Mouse (Mus musculus): ENCODE measurements around the gene Gm10961. TPM values are rescaled to one million over a fixed set of nuclear protein-coding genes. Genes with fewer than 3 reads are reported as not detected.

The Gm10961 gene
- polyA plus RNA-seq, 1 experiment from 2014 or later: not detected

- 1% methylated on average over 26 of the region's 26 CpGs for WGBS
These were observed 34.6 kb upstream of the Gm10961 start for GRCm38 (mm10) chr3:107596559-107596958.

GRCm38 (mm10) chr3:107597134-107597533, 34.0 kb upstream of the Gm10961 start:
- Histone ChIP-seq H3K36me3 (no peaks in the 10 kb centered on the region), H3K27me3 (replicated peaks) (peaks cover 90% of the 10 kb centered on the region), H3K27ac (no peak overlapping the region), H3K4me1 (peaks cover 19% of the 10 kb centered on the region), H3K4me3 (replicated peaks) (no peak overlapping the region), H3K9me3 (no peaks in the 10 kb centered on the region), H3K4me2 (no peak overlapping the region), H3K9ac (no peak overlapping the region)
- 1% methylated on average over 22 of the region's 24 CpGs for WGBS
- ATAC-seq (ENCODE audit: insufficient read depth, low FRiP score, low read depth): no peak

More at GRCm38 (mm10) chr3:107596559-107596958, 34.6 kb upstream of the Gm10961 start:
- Histone ChIP-seq H3K36me3 (no peaks in the 10 kb centered on the region), H3K4me2 (no peak overlapping the region), H3K27ac (no peak overlapping the region), H3K9ac (no peak overlapping the region), H3K4me1 (peaks cover 19% of the 10 kb centered on the region), H3K9me3 (no peaks in the 10 kb centered on the region), H3K27me3 (replicated peaks) (peaks cover 91% of the 10 kb centered on the region), H3K4me3 (replicated peaks) (no peak overlapping the region)
- ATAC-seq (ENCODE audit: insufficient read depth, low FRiP score, low read depth): no peak

GRCm38 (mm10) chr3:107597586-107598389, 33.3 kb upstream of the Gm10961 start:
- no peaks in the 10 kb centered on the region for H3K36me3 ChIP-seq
- peaks cover 84% of the 10 kb centered on the region for H3K27me3 ChIP-seq (replicated peaks)
- no peak overlapping the region for H3K4me2 ChIP-seq
- H3K27ac ChIP-seq: no peak overlapping the region
- H3K9ac ChIP-seq: no peak overlapping the region
- peaks cover 19% of the 10 kb centered on the region for H3K4me1 ChIP-seq
- 10% methylated on average over 22 of the region's 22 CpGs for WGBS
- H3K4me3 ChIP-seq (replicated peaks): no peak overlapping the region
- no peaks in the 10 kb centered on the region for H3K9me3 ChIP-seq
- ATAC-seq (ENCODE audit: insufficient read depth, low FRiP score, low read depth): no peak

- 46% methylated on average over 6 of the region's 6 CpGs for WGBS
- Histone ChIP-seq H3K27me3 (replicated peaks) (peaks cover 61% of the 10 kb centered on the region), H3K27ac (no peak overlapping the region), H3K9me3 (no peaks in the 10 kb centered on the region), H3K9ac (no peak overlapping the region), H3K4me2 (no peak overlapping the region), H3K4me3 (replicated peaks) (no peak overlapping the region), H3K36me3 (no peaks in the 10 kb centered on the region), H3K4me1 (peaks cover 14% of the 10 kb centered on the region)
- no peak for ATAC-seq (ENCODE audit: insufficient read depth, low FRiP score, low read depth)
These were observed 31.0 kb upstream of the Gm10961 start for GRCm38 (mm10) chr3:107600127-107600526.

- no peak for ATAC-seq (ENCODE audit: insufficient read depth, low FRiP score, low read depth)
These were observed 25.8 kb upstream of the Gm10961 start for GRCm38 (mm10) chr3:107605304-107605703.

GRCm38 (mm10) chr3:107607221-107607620, 23.9 kb upstream of the Gm10961 start:
- Histone ChIP-seq H3K4me1 (no peaks in the 10 kb centered on the region), H3K36me3 (no peaks in the 10 kb centered on the region), H3K4me3 (replicated peaks) (no peak overlapping the region), H3K9me3 (no peaks in the 10 kb centered on the region), H3K9ac (no peak overlapping the region), H3K4me2 (no peak overlapping the region), H3K27ac (no peak overlapping the region), H3K27me3 (replicated peaks) (no peaks in the 10 kb centered on the region)
- WGBS: 74% methylated on average over 8 of the region's 8 CpGs
- ATAC-seq (ENCODE audit: insufficient read depth, low FRiP score, low read depth): no peak

More at GRCm38 (mm10) chr3:107605304-107605703, 25.8 kb upstream of the Gm10961 start:
- Histone ChIP-seq H3K9me3 (no peaks in the 10 kb centered on the region), H3K36me3 (no peaks in the 10 kb centered on the region), H3K27ac (no peak overlapping the region), H3K4me1 (no peaks in the 10 kb centered on the region), H3K9ac (no peak overlapping the region), H3K4me3 (replicated peaks) (no peak overlapping the region), H3K27me3 (replicated peaks) (peaks cover 12% of the 10 kb centered on the region; the same call in 1 of the 2 replicates), H3K4me2 (no peak overlapping the region)
- WGBS: 14% methylated on average over 4 of the region's 4 CpGs

- no peak overlapping the region for H3K4me2 ChIP-seq
- peaks cover 11% of the 10 kb centered on the region for H3K36me3 ChIP-seq
- no peaks in the 10 kb centered on the region for H3K4me1 ChIP-seq
- no peaks in the 10 kb centered on the region for H3K9me3 ChIP-seq
- H3K27ac ChIP-seq: no peak overlapping the region
- 48% methylated on average over 4 of the region's 4 CpGs for WGBS
- no peaks in the 10 kb centered on the region for H3K27me3 ChIP-seq (replicated peaks)
- no peak for ATAC-seq (ENCODE audit: insufficient read depth, low FRiP score, low read depth)
- H3K9ac ChIP-seq: no peak overlapping the region
- no peak overlapping the region for H3K4me3 ChIP-seq (replicated peaks)
These were observed 22.3 kb upstream of the Gm10961 start for GRCm38 (mm10) chr3:107608808-107609207.

- H3K27ac ChIP-seq: no peak overlapping the region
- ATAC-seq (ENCODE audit: insufficient read depth, low FRiP score, low read depth): no peak
These were observed 21.7 kb upstream of the Gm10961 start for GRCm38 (mm10) chr3:107609376-107609775.

GRCm38 (mm10) chr3:107611394-107611793, 19.7 kb upstream of the Gm10961 start:
- Histone ChIP-seq H3K9ac (no peak overlapping the region), H3K27me3 (replicated peaks) (no peaks in the 10 kb centered on the region), H3K4me1 (no peaks in the 10 kb centered on the region), H3K9me3 (no peaks in the 10 kb centered on the region), H3K36me3 (peaks cover 23% of the 10 kb centered on the region), H3K4me2 (no peak overlapping the region), H3K4me3 (replicated peaks) (no peak overlapping the region), H3K27ac (no peak overlapping the region)
- no peak for ATAC-seq (ENCODE audit: insufficient read depth, low FRiP score, low read depth)
- 73% methylated on average over 4 of the region's 4 CpGs for WGBS

More at GRCm38 (mm10) chr3:107609376-107609775, 21.7 kb upstream of the Gm10961 start:
- no peak overlapping the region for H3K9ac ChIP-seq
- no peaks in the 10 kb centered on the region for H3K4me1 ChIP-seq
- H3K36me3 ChIP-seq: peaks cover 14% of the 10 kb centered on the region
- H3K4me2 ChIP-seq: no peak overlapping the region
- no peak overlapping the region for H3K4me3 ChIP-seq (replicated peaks)
- 51% methylated on average over 3 of the region's 3 CpGs for WGBS
- no peaks in the 10 kb centered on the region for H3K9me3 ChIP-seq
- no peaks in the 10 kb centered on the region for H3K27me3 ChIP-seq (replicated peaks)

- no peak overlapping the region for H3K4me3 ChIP-seq (replicated peaks)
- 0 out of 2 replicates have a peak, but pooled peaks have one; percentile 7 for ATAC-seq (ENCODE audit: insufficient read depth, low FRiP score, low read depth)
- 88% methylated on average over 11 of the region's 11 CpGs for WGBS
- H3K4me2 ChIP-seq: no peak overlapping the region
- no peaks in the 10 kb centered on the region for H3K27me3 ChIP-seq (replicated peaks)
- H3K9ac ChIP-seq: no peak overlapping the region
- H3K4me1 ChIP-seq: no peaks in the 10 kb centered on the region
- H3K9me3 ChIP-seq: no peaks in the 10 kb centered on the region
- peaks cover 38% of the 10 kb centered on the region for H3K36me3 ChIP-seq
- no peak overlapping the region for H3K27ac ChIP-seq
These were observed 18.1 kb upstream of the Gm10961 start for GRCm38 (mm10) chr3:107612902-107613525.

- 92% methylated on average over 3 of the region's 3 CpGs for WGBS
- ATAC-seq (ENCODE audit: insufficient read depth, low FRiP score, low read depth): no peak
- Histone ChIP-seq H3K27me3 (replicated peaks) (no peaks in the 10 kb centered on the region), H3K9ac (no peak overlapping the region), H3K9me3 (no peaks in the 10 kb centered on the region), H3K4me1 (no peaks in the 10 kb centered on the region), H3K4me2 (no peak overlapping the region), H3K4me3 (replicated peaks) (no peak overlapping the region), H3K27ac (no peak overlapping the region), H3K36me3 (peaks cover 73% of the 10 kb centered on the region)
These were observed 13.3 kb upstream of the Gm10961 start for GRCm38 (mm10) chr3:107617800-107618199.

- Histone ChIP-seq H3K9me3 (no peaks in the 10 kb centered on the region), H3K4me1 (no peaks in the 10 kb centered on the region), H3K36me3 (peaks cover 74% of the 10 kb centered on the region), H3K9ac (no peak overlapping the region), H3K4me2 (no peak overlapping the region), H3K4me3 (replicated peaks) (no peak overlapping the region), H3K27ac (no peak overlapping the region), H3K27me3 (replicated peaks) (no peaks in the 10 kb centered on the region)
- 90% methylated on average over 6 of the region's 6 CpGs for WGBS
- ATAC-seq (ENCODE audit: insufficient read depth, low FRiP score, low read depth): no peak
These were observed 11.2 kb upstream of the Gm10961 start for GRCm38 (mm10) chr3:107619911-107620310.
